Mouse (Mus musculus): ENCODE measurements around the gene Plekhm1.

- TF ChIP-seq CTCF (IDR thresholded peaks at IDR 0.05; ENCODE audit: low read depth) (no peak), EP300 (IDR thresholded peaks at IDR 0.05; ENCODE audit: low read depth) (no peak)
These were observed 47.5 kb downstream of the Plekhm1 start for GRCm38 (mm10) chr11:103365022-103365421.

Measured in liver, postnatal 0 days (tissue).